Mouse (Mus musculus): ENCODE results near the gene Axl. TPM values are rescaled to one million over a fixed set of nuclear protein-coding genes. Genes with fewer than 3 reads are reported as not detected.

Gene Axl
- polyA plus RNA-seq, 1 experiment from 2014 or later = 114 TPM

- Histone ChIP-seq H3K4me3 (ENCODE audit: low read depth, low read length) (peak overlapping the region; percentile 56), H3K27me3 (replicated peaks; ENCODE audit: control insufficient read depth, insufficient read depth, low read length) (no peaks in the 10 kb centered on the region), H3K36me3 (ENCODE audit: control insufficient read depth, insufficient read depth, low read length) (peaks cover 20% of the 10 kb centered on the region; the same call in 1 of the 2 replicates), H3K4me2 (ENCODE audit: low read depth, low read length) (peak overlapping the region; percentile 81), H3K9ac (ENCODE audit: low read depth, low read length) (peak overlapping the region; percentile 66), H3K9me3 (ENCODE audit: control insufficient read depth, low read length) (no peaks in the 10 kb centered on the region), H3K4me1 (ENCODE audit: control insufficient read depth, insufficient read depth, low read length) (peaks cover 20% of the 10 kb centered on the region), H3K27ac (replicated peaks; ENCODE audit: low read depth, low read length) (peak overlapping the region; percentile 81; the same call in 1 of the 2 replicates)
- DNase-seq (ENCODE audit: low spot score) (no peak), ATAC-seq (ENCODE audit: low read depth) (no peak)
- 23% methylated on average over 9 of the region's 9 CpGs for WGBS
Measured at GRCm38 (mm10) chr7:25787456-25788219, 867 bp downstream of the Axl start.

GRCm38 (mm10) chr7:25786974-25787373 lies 1.5 kb downstream of the Axl start:
- DNase-seq (ENCODE audit: low spot score) (no peak), ATAC-seq (ENCODE audit: low read depth) (no peak)
- Histone ChIP-seq H3K36me3 (ENCODE audit: control insufficient read depth, insufficient read depth, low read length) (peaks cover 20% of the 10 kb centered on the region; the same call in 1 of the 2 replicates), H3K27me3 (replicated peaks; ENCODE audit: control insufficient read depth, insufficient read depth, low read length) (no peaks in the 10 kb centered on the region), H3K9me3 (ENCODE audit: control insufficient read depth, low read length) (no peaks in the 10 kb centered on the region), H3K9ac (ENCODE audit: low read depth, low read length) (peak overlapping the region; percentile 66; the same call in 1 of the 2 replicates), H3K27ac (replicated peaks; ENCODE audit: low read depth, low read length) (no peak overlapping the region), H3K4me2 (ENCODE audit: low read depth, low read length) (peak overlapping the region; percentile 81), H3K4me3 (ENCODE audit: low read depth, low read length) (peak overlapping the region; percentile 56), H3K4me1 (ENCODE audit: control insufficient read depth, insufficient read depth, low read length) (peaks cover 25% of the 10 kb centered on the region)
- WGBS = 61% methylated on average over 4 of the region's 4 CpGs

- no peak overlapping the region for H3K4me2 ChIP-seq (ENCODE audit: low read depth, low read length)
- H3K36me3 ChIP-seq (ENCODE audit: control insufficient read depth, insufficient read depth, low read length) = peaks cover 23% of the 10 kb centered on the region; the same call in 1 of the 2 replicates
- H3K27ac ChIP-seq (replicated peaks; ENCODE audit: low read depth, low read length) = no peak overlapping the region
- WGBS = 62% methylated on average over 4 of the region's 4 CpGs
- H3K4me1 ChIP-seq (ENCODE audit: control insufficient read depth, insufficient read depth, low read length) = peaks cover 37% of the 10 kb centered on the region
- no peaks in the 10 kb centered on the region for H3K9me3 ChIP-seq (ENCODE audit: control insufficient read depth, low read length)
- H3K27me3 ChIP-seq (replicated peaks; ENCODE audit: control insufficient read depth, insufficient read depth, low read length) = no peaks in the 10 kb centered on the region
- H3K9ac ChIP-seq (ENCODE audit: low read depth, low read length) = peak overlapping the region; percentile 14; the same call in 1 of the 2 replicates
- ATAC-seq (ENCODE audit: low read depth) = no peak
- no peak overlapping the region for H3K4me3 ChIP-seq (ENCODE audit: low read depth, low read length)
- no peak for DNase-seq (ENCODE audit: low spot score)
Measured at GRCm38 (mm10) chr7:25785752-25786151, 2.8 kb downstream of the Axl start.

- Histone ChIP-seq H3K9me3 (ENCODE audit: control insufficient read depth, low read length) (no peaks in the 10 kb centered on the region), H3K36me3 (ENCODE audit: control insufficient read depth, insufficient read depth, low read length) (peaks cover 28% of the 10 kb centered on the region; the same call in 1 of the 2 replicates), H3K27me3 (replicated peaks; ENCODE audit: control insufficient read depth, insufficient read depth, low read length) (no peaks in the 10 kb centered on the region), H3K4me3 (ENCODE audit: low read depth, low read length) (no peak overlapping the region), H3K4me1 (ENCODE audit: control insufficient read depth, insufficient read depth, low read length) (peaks cover 39% of the 10 kb centered on the region), H3K27ac (replicated peaks; ENCODE audit: low read depth, low read length) (no peak overlapping the region), H3K4me2 (ENCODE audit: low read depth, low read length) (no peak overlapping the region), H3K9ac (ENCODE audit: low read depth, low read length) (no peak overlapping the region)
- ATAC-seq (ENCODE audit: low read depth) = no peak
- no peak for DNase-seq (ENCODE audit: low spot score)
- 38% methylated on average over 1 of the region's 1 CpGs for WGBS
Measured at GRCm38 (mm10) chr7:25784808-25785207, 3.7 kb downstream of the Axl start.

- 72% methylated on average over 8 of the region's 8 CpGs for WGBS
- H3K27ac ChIP-seq (replicated peaks; ENCODE audit: low read depth, low read length) = no peak overlapping the region
- H3K9me3 ChIP-seq (ENCODE audit: control insufficient read depth, low read length) = no peaks in the 10 kb centered on the region
- H3K4me3 ChIP-seq (ENCODE audit: low read depth, low read length) = no peak overlapping the region
- DNase-seq (ENCODE audit: low spot score) = no peak
- H3K27me3 ChIP-seq (replicated peaks; ENCODE audit: control insufficient read depth, insufficient read depth, low read length) = no peaks in the 10 kb centered on the region
- peaks cover 34% of the 10 kb centered on the region for H3K36me3 ChIP-seq (ENCODE audit: control insufficient read depth, insufficient read depth, low read length)
- H3K9ac ChIP-seq (ENCODE audit: low read depth, low read length) = no peak overlapping the region
- no peak for ATAC-seq (ENCODE audit: low read depth)
- no peak overlapping the region for H3K4me2 ChIP-seq (ENCODE audit: low read depth, low read length)
- peaks cover 33% of the 10 kb centered on the region for H3K4me1 ChIP-seq (ENCODE audit: control insufficient read depth, insufficient read depth, low read length)
Measured at GRCm38 (mm10) chr7:25783746-25784145, 4.8 kb downstream of the Axl start.

- H3K27ac ChIP-seq (replicated peaks; ENCODE audit: low read depth, low read length) = peak overlapping the region; percentile 83; the same call in 1 of the 2 replicates
- H3K27me3 ChIP-seq (replicated peaks; ENCODE audit: control insufficient read depth, insufficient read depth, low read length) = no peaks in the 10 kb centered on the region
- ATAC-seq (ENCODE audit: low read depth) (no peak), DNase-seq (ENCODE audit: low spot score) (no peak)
- H3K4me2 ChIP-seq (ENCODE audit: low read depth, low read length) = peak overlapping the region; percentile 69; the same call in 1 of the 2 replicates
- WGBS = 70% methylated on average over 6 of the region's 6 CpGs
- no peaks in the 10 kb centered on the region for H3K9me3 ChIP-seq (ENCODE audit: control insufficient read depth, low read length)
- peaks cover 44% of the 10 kb centered on the region for H3K36me3 ChIP-seq (ENCODE audit: control insufficient read depth, insufficient read depth, low read length)
- no peak overlapping the region for H3K4me3 ChIP-seq (ENCODE audit: low read depth, low read length)
- H3K9ac ChIP-seq (ENCODE audit: low read depth, low read length) = no peak overlapping the region
- peaks cover 33% of the 10 kb centered on the region for H3K4me1 ChIP-seq (ENCODE audit: control insufficient read depth, insufficient read depth, low read length)
Measured at GRCm38 (mm10) chr7:25782744-25783143, 5.8 kb downstream of the Axl start.

- Histone ChIP-seq H3K9me3 (ENCODE audit: control insufficient read depth, low read length) (no peaks in the 10 kb centered on the region), H3K27ac (replicated peaks; ENCODE audit: low read depth, low read length) (peak overlapping the region; percentile 83), H3K27me3 (replicated peaks; ENCODE audit: control insufficient read depth, insufficient read depth, low read length) (no peaks in the 10 kb centered on the region), H3K4me1 (ENCODE audit: control insufficient read depth, insufficient read depth, low read length) (peaks cover 27% of the 10 kb centered on the region), H3K4me2 (ENCODE audit: low read depth, low read length) (peak overlapping the region; percentile 69), H3K36me3 (ENCODE audit: control insufficient read depth, insufficient read depth, low read length) (peaks cover 46% of the 10 kb centered on the region), H3K9ac (ENCODE audit: low read depth, low read length) (peak overlapping the region; percentile 63), H3K4me3 (ENCODE audit: low read depth, low read length) (peak overlapping the region; percentile 27)
- DNase-seq (ENCODE audit: low spot score) (peak; percentile 36), ATAC-seq (ENCODE audit: low read depth) (peak; percentile 68; the same call in 1 of the 2 replicates)
- WGBS = 27% methylated on average over 11 of the region's 11 CpGs
Measured at GRCm38 (mm10) chr7:25781937-25782610, 6.4 kb downstream of the Axl start.

- Histone ChIP-seq H3K9ac (ENCODE audit: low read depth, low read length) (peak overlapping the region; percentile 63), H3K36me3 (ENCODE audit: control insufficient read depth, insufficient read depth, low read length) (peaks cover 48% of the 10 kb centered on the region)
- WGBS = 13% methylated on average over 21 of the region's 33 CpGs
Measured at GRCm38 (mm10) chr7:25781321-25781936, 7.1 kb downstream of the Axl start.

More at GRCm38 (mm10) chr7:25781321-25781936, 7.1 kb downstream of the Axl start:
- Histone ChIP-seq H3K4me2 (ENCODE audit: low read depth, low read length) (peak overlapping the region; percentile 69), H3K4me1 (ENCODE audit: control insufficient read depth, insufficient read depth, low read length) (peaks cover 22% of the 10 kb centered on the region), H3K27me3 (replicated peaks; ENCODE audit: control insufficient read depth, insufficient read depth, low read length) (no peaks in the 10 kb centered on the region), H3K27ac (replicated peaks; ENCODE audit: low read depth, low read length) (peak overlapping the region; percentile 83), H3K9me3 (ENCODE audit: control insufficient read depth, low read length) (no peaks in the 10 kb centered on the region), H3K4me3 (ENCODE audit: low read depth, low read length) (peak overlapping the region; percentile 27)
- peak; percentile 54 for DNase-seq (ENCODE audit: low spot score)
- ATAC-seq (ENCODE audit: low read depth) = peak; percentile 48
